Mouse (Mus musculus): ENCODE measurements around the gene Med16.
"Not testable (repeated sequence)": the region's sequence is repeated elsewhere in the genome, so short reads cannot be mapped to it uniquely, and the experiment has no call there.

The Med16 gene

GRCm38 (mm10) chr10:79916081-79916480 is 7.4 kb upstream of the Med16 start:
- DNase-seq, result peak; percentile 21

GRCm38 (mm10) chr10:79914948-79915596 is 6.3 kb upstream of the Med16 start:
- no peak for DNase-seq

- DNase-seq, result peak; percentile 68
Measured at GRCm38 (mm10) chr10:79914131-79914947, 5.6 kb upstream of the Med16 start.

GRCm38 (mm10) chr10:79912412-79912811 is 3.7 kb upstream of the Med16 start:
- DNase-seq, result peak; percentile 42

- DNase-seq, result no peak
Measured at GRCm38 (mm10) chr10:79910556-79910955, 1.8 kb upstream of the Med16 start, which contains the start of gene Gm26602. Gene Gm26602, plus strand, starts transcription at chr10:79910856.

GRCm38 (mm10) chr10:79909092-79909922 is 584 bp upstream of the Med16 start:
- DNase-seq, result peak; percentile 31

- no peak for DNase-seq
Measured at GRCm38 (mm10) chr10:79907415-79907814, 1.3 kb downstream of the Med16 start.

- no peak for DNase-seq
Measured at GRCm38 (mm10) chr10:79906712-79907111, 2.0 kb downstream of the Med16 start.

GRCm38 (mm10) chr10:79900951-79901410 is 7.7 kb downstream of the Med16 start:
- DNase-seq, result no peak

GRCm38 (mm10) chr10:79897316-79898245 is 11.1 kb downstream of the Med16 start:
- peak; percentile 76 for DNase-seq

- DNase-seq, result no peak
Measured at GRCm38 (mm10) chr10:79896814-79897213, 11.9 kb downstream of the Med16 start.

- DNase-seq, result no peak
Measured at GRCm38 (mm10) chr10:79896306-79896705, 12.4 kb downstream of the Med16 start.

- peak; percentile 85 for DNase-seq
Measured at GRCm38 (mm10) chr10:79892451-79893118, 16.1 kb downstream of the Med16 start.

GRCm38 (mm10) chr10:79890670-79891069 is 18.1 kb downstream of the Med16 start, which contains the start of gene Cfd:
Gene Cfd, plus strand, starts transcription at chr10:79890853.
- no peak for DNase-seq

GRCm38 (mm10) chr10:79889386-79889785 is 19.3 kb downstream of the Med16 start:
- DNase-seq, result no peak

- no peak for DNase-seq
Measured at GRCm38 (mm10) chr10:79886611-79887010, 22.1 kb downstream of the Med16 start.

GRCm38 (mm10) chr10:79886054-79886453 is 22.7 kb downstream of the Med16 start, which contains the start of gene Elane:
Gene Elane, plus strand, starts transcription at chr10:79886247.
- DNase-seq, result no peak

GRCm38 (mm10) chr10:79884938-79885337 is 23.8 kb downstream of the Med16 start:
- not testable (repeated sequence) for DNase-seq

GRCm38 (mm10) chr10:79884446-79884845 is 24.3 kb downstream of the Med16 start:
- no peak for DNase-seq

- DNase-seq, result peak; percentile 81
Measured at GRCm38 (mm10) chr10:79883297-79884084, 25.2 kb downstream of the Med16 start.

All from liver (tissue).